Mouse (Mus musculus) MEL (cell line): Measurements from ENCODE around the gene Gcsam.

Experiments used
- CTCF ChIP-seq, 3 experiments: IDR thresholded peaks in 2 of 3; conservative IDR thresholded peaks in 1 of 3; 2 replicates each; pipeline ENCODE4 v1.5.1; 2011 to 2012; ENCODE audit warnings: low read length in 3 of 3, low read depth in 2 of 3, mild to moderate bottlenecking in 2 of 3, improper control_type of control experiment in 1 of 3, inconsistent platforms in 1 of 3, mixed read lengths in 1 of 3, moderate library complexity in 1 of 3; ENCODE audit not compliant: control insufficient read depth in 1 of 3, insufficient read depth in 1 of 3, poor library complexity in 1 of 3, severe bottlenecking in 1 of 3
- EP300 ChIP-seq, 2 experiments: IDR thresholded peaks; 2 replicates each; pipeline ENCODE4 v1.6.1; 2011; ENCODE audit warnings: improper control_type of control experiment in 2 of 2, low read length in 2 of 2, low read depth in 1 of 2, mild to moderate bottlenecking in 1 of 2
- GATA1 ChIP-seq: IDR thresholded peaks from 2 replicates; pipeline ENCODE4 v1.6.1; 2011; ENCODE audit warnings: low read depth, low read length, improper control_type of control experiment
- MYC ChIP-seq: IDR thresholded peaks from 2 replicates; pipeline ENCODE4 v1.6.1; 2011; ENCODE audit warnings: low read depth, mild to moderate bottlenecking, low read length, improper control_type of control experiment, moderate library complexity
- SIN3A ChIP-seq: IDR thresholded peaks from 2 replicates; pipeline ENCODE4 v1.6.1; 2012; ENCODE audit warnings: low read length, improper control_type of control experiment, inconsistent platforms
- TBP ChIP-seq: IDR thresholded peaks from 2 replicates; pipeline ENCODE4 v1.8.0; 2011; ENCODE audit warnings: low read depth, low read length, improper control_type of control experiment
- USF1 ChIP-seq: IDR thresholded peaks from 2 replicates; pipeline ENCODE4 v1.6.1; 2014; ENCODE audit warnings: low read depth, mild to moderate bottlenecking, inconsistent platforms, low read length, improper control_type of control experiment, moderate library complexity
- USF2 ChIP-seq, 2 experiments: IDR thresholded peaks; 2 replicates each; pipeline ENCODE4 v1.6.1; 2011 to 2012; ENCODE audit warnings: improper control_type of control experiment in 2 of 2, low read length in 2 of 2, borderline replicate concordance in 1 of 2, inconsistent platforms in 1 of 2, low read depth in 1 of 2, mild to moderate bottlenecking in 1 of 2; ENCODE audit not compliant: insufficient read depth in 1 of 2
- ZC3H11A ChIP-seq: IDR thresholded peaks from 2 replicates; pipeline ENCODE4 v1.6.1; 2012; ENCODE audit warnings: low read depth, mild to moderate bottlenecking, inconsistent platforms, low read length, improper control_type of control experiment

DNA sequence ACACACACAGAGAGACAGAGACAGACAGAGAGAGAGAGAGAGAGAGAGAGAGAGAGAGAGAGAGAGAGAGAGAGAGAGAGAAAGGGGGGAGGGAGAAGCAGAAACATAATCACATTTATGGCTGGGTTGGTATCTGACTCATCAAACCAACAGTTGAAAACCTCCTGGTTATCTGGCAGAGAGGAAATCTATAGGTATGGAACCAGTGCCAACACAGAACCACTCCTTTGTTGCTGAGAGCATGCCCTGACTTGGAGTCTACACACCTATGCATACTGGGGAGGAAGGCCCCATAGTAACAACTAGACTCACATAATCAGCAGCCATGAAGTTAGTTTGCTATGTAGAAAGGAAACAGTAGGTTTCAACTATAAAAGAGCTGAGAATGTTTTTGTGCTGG is 52.2 kb downstream of the Gcsam start:
- TF ChIP-seq SIN3A (no peak), GATA1 (no peak), USF2 (IDR thresholded peaks at IDR 0.05; ENCODE audit: borderline replicate concordance in 1 of 2, insufficient read depth in 1 of 2, low read depth in 1 of 2, low read length in 2 of 2) (no peak), TBP (no peak), CTCF (IDR thresholded peaks at IDR 0.05 in 2 of 3, conservative IDR thresholded peaks at IDR 0.05 in 1 of 3; ENCODE audit: control insufficient read depth in 1 of 3, insufficient read depth in 1 of 3, low read depth in 2 of 3, low read length in 3 of 3, poor library complexity in 1 of 3, severe bottlenecking in 1 of 3) (no peak), EP300 (IDR thresholded peaks at IDR 0.05; ENCODE audit: low read depth in 1 of 2, low read length in 2 of 2) (peak; percentile 49 to 56), ZC3H11A (no peak), MYC (no peak), USF1 (no peak)
